Mouse (Mus musculus): Measurements from ENCODE around the gene Ciz1.
A peak's percentile ranks its signal among the peaks of the same experiment; 100 is the strongest.

The Ciz1 gene

GRCm38 (mm10) chr2:32381141-32381774, 29.1 kb downstream of the Ciz1 start:
- no peak for DNase-seq (ENCODE audit: low spot score)

- peak; percentile 97 for DNase-seq (ENCODE audit: low spot score)
Measured at GRCm38 (mm10) chr2:32381775-32382223, 29.7 kb downstream of the Ciz1 start, which contains the start of gene 1110008P14Rik. Gene 1110008P14Rik, minus strand, starts transcription at chr2:32381938.

- no peak for DNase-seq (ENCODE audit: low spot score)
Measured at GRCm38 (mm10) chr2:32382689-32383088, 30.6 kb downstream of the Ciz1 start.

GRCm38 (mm10) chr2:32387706-32388490, 35.8 kb downstream of the Ciz1 start, which contains the start of gene Lcn2:
Gene Lcn2, minus strand, starts transcription at chr2:32388252.
- no peak for DNase-seq (ENCODE audit: low spot score)

DNA sequence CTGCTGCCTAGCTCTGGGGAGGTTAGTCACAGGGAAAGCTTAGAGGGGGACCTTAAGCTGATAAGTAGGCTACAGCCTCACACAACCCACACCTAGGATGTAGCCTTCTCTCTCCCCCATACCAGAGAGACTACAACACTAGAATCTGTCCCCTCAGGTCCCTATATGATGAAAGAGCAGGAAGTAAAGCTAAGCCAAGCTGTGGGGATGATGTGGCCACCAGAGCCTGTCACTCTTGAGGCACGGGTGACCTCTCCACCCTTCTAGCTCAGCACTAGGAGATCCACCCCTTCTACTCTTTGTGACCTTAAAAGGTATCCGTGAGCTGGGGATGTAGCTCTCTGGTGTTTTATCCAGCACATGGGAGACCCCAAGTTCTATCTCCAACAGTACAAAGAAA, 37.0 kb downstream of the Ciz1 start:
- DNase-seq (ENCODE audit: low spot score) = no peak

DNA sequence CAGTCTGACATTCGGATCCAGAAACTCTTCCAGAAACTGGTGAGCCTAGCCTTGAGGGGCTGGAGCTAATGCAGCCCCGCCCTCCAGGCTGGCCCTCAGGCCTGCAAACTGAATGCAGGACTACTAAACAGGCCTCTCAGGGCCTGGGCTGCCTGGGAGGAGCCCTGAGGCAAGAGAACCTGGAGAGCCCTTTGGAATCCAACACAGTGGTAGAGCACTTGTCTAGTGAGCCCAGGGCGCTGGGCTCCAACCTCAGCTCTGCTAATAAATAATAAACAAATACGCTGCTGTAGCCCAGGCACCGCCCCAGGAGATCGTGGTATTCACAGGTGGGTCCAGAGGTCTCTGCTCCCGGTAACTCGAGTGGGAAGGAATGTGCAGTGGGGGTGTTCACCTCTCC, 38.7 kb downstream of the Ciz1 start:
- no peak for DNase-seq (ENCODE audit: low spot score)

- peak; percentile 28 for DNase-seq (ENCODE audit: low spot score)
Measured at GRCm38 (mm10) chr2:32392063-32392462, 39.9 kb downstream of the Ciz1 start.

DNA sequence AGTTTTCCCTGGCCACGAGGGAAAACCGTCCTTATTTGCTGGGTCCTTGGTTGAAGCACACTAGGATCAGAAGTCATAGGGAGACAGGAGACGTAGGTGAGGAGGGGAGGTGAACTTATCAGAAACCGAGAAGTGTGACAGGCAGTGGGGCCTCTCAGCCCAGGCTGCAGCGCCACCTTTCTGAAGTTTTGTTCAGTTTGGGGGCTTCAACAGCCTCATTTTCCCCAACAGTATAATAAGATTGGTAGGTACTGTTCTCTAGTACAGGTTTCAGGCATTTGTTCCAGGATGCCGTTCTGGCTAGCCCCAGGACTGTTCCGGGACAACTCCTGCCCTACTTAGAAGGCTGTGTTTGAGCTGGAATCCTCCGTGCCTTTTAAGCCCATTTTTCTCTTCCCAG, 42.8 kb downstream of the Ciz1 start:
- DNase-seq (ENCODE audit: low spot score) = no peak

GRCm38 (mm10) chr2:32395484-32395945, 43.4 kb downstream of the Ciz1 start, which contains the start of gene Ptges2:
Gene Ptges2, plus strand, starts transcription at chr2:32395896.
- peak; percentile 89 for DNase-seq (ENCODE audit: low spot score)

GRCm38 (mm10) chr2:32395946-32396621, 44.0 kb downstream of the Ciz1 start:
- peak; percentile 82 for DNase-seq (ENCODE audit: low spot score)

DNA sequence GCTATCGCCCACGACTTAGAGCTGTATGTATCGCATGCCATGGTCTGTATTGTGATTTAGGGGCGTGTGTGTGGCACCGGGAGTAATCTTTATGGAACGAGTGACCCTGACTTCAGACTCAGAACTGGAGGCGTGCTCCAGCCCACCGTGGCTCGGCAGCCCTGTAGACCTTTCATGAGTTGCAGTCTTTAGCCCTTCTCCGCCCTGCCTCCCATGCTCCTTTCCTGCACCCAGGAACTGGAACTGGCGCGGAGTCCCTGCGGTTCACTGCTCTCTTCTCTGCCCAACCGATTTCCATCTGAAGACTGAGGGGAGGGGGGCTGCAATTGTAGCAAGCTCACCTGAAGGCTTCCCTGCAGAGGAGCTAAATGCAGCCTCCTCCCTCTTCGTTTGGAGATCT, 44.6 kb downstream of the Ciz1 start:
- DNase-seq (ENCODE audit: low spot score) = no peak

DNA sequence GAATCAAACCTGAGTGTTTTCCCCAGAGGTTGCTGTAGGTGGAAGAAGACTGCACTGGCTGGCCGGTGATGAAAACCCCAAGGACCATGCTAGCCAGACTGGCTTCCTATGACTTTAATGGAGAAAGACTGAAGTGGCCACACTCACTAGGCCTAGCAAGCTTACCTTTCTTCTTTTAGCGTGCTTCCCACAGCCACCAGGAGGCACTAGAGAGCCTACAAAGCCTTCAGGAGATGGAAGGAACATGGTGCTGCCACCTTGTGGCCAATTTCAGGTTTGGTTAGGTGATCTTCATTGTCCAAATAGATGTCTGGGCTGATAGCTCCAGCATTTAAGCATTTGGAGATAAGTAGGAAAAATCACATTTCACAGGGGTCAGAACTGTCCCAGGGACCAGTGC, 52.5 kb downstream of the Ciz1 start:
- peak; percentile 97 for DNase-seq (ENCODE audit: low spot score)

DNA sequence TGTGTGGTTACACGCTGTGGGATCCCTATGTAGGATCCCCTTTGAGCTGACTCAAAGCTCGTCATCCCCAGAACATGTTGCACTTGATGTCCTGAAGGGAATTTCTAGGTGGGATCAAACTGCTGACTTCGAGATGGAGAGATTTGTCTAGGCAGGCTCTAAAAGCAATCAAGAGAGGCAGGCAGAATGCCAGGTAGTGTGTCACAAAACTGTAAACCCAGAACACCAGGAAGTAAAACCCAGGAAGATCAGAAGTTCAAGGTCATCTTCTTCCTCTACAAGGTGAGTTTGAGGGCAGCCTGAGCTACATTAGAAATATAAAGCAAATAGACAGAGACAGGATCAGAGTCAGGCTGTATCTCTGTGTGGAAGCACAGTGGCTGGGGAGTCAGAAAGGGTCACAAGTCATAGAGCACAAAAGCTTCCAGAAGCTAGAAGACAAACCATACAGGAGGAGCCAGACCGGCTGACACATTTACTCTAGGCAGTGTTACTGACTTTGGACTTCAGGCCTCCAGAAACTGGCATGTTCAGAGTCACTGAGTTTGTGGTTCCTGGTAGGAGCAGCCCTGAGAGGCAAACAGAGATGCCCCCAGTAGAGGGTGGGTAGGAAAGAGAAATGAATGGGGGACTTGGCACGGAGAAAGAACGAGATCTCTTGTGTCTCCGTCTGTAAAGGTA, 55.2 kb downstream of the Ciz1 start:
- no peak for DNase-seq (ENCODE audit: low spot score)

GRCm38 (mm10) chr2:32408429-32409424, 56.6 kb downstream of the Ciz1 start:
- no peak for DNase-seq (ENCODE audit: low spot score)

DNA sequence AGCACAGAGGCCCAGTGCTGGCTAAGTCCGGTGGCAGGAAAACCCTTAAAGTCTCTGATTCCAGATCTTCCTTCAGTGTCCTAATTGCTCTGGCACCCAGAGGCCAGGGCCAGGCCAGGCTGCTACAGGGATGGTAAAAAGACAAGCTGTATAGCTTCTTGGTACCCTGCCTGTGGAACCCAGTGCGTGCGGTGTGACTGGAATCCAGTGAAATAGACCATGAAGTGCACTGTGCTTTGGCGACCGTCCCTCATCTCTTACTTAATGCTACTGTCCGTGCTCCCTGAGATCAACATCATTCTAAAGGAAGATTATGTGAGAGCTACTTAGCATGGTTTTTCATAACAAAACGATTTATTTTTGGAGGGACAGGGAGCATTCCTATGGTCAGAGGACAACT, 59.3 kb downstream of the Ciz1 start:
- no peak for DNase-seq (ENCODE audit: low spot score)

DNA sequence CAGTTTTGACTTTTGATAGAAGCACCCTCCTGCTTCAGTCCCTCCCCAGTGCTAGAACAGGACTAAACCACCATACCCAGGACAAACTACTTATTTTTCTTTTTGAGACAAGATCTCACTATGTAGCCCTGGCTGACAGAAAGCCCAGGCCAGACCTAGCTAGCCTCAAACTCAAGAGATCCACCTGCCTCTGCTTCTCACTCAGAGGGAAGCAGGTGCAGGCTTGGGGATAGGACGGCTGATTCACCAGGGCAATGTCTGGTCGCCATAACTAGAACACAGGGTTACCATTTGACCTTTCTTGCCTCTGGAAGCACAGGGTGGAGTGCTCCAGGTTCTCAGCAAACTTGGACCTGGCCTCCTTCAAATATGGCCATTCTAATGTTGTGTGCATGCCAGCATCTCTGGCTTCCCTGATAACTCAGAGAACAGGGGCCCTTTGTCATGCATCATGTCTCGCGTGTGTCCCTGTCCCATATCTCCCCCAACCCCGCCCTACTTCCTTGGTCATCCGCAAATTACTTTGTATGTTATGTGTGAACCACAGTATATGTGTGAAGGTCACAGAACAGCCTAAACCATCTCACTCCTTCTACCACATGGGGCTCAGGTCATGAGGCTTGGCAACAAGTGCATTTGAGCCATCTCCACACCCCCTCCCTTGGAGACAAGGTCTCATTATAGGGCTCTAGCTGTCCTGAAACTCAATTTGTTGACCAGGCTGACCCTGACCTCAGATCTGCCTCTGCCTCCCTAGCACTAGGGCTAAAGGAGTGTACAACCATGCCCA, 60.8 kb downstream of the Ciz1 start:
- no peak for DNase-seq (ENCODE audit: low spot score)

GRCm38 (mm10) chr2:32413936-32414335, 61.8 kb downstream of the Ciz1 start:
- DNase-seq (ENCODE audit: low spot score) = no peak

- DNase-seq (ENCODE audit: low spot score) = no peak
Measured at GRCm38 (mm10) chr2:32415801-32416200, 63.7 kb downstream of the Ciz1 start.

GRCm38 (mm10) chr2:32416556-32416955, 64.4 kb downstream of the Ciz1 start:
- DNase-seq (ENCODE audit: low spot score) = no peak

DNA sequence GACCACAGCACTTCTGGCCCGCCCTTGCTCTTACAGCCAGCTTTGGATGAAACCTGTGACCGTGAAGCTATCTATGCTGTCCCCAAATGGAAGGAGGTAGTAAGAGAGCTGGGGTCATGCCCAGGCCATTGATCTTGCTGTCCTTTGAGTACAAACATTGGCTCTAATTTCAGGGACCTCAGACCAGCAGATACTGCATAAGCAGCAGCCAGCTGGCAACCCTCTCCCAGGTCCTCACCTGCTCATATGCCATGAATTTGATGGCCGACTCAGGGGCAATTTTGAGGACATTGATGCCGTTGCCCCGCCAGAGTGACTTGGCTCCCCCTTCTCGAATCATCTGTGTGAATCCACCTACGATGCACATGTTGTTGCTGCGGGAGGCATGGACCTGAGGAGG, 65.4 kb downstream of the Ciz1 start:
- DNase-seq (ENCODE audit: low spot score) = no peak

Measured in urinary bladder, postnatal 25 days (tissue).